Mouse (Mus musculus) myocyte (in vitro differentiated cells): ENCODE results near the gene Insm2.

ENCODE experiments used
- E2F4 ChIP-seq: IDR thresholded peaks from one replicate; pipeline ENCODE4 v1.6.1; 2011; ENCODE audit warnings: mild to moderate bottlenecking, control low read depth, moderate library complexity; ENCODE audit not compliant: insufficient read depth
- MAX ChIP-seq: IDR thresholded peaks from one replicate; pipeline ENCODE4 v1.6.1; 2011; ENCODE audit warnings: low read depth, mild to moderate bottlenecking, control low read depth
- POLR2A ChIP-seq: IDR thresholded peaks from one replicate; pipeline ENCODE4 v1.6.1; 2011; ENCODE audit warnings: low read depth, mild to moderate bottlenecking, control low read depth, moderate library complexity; ENCODE audit not compliant: insufficient read length
- SRF ChIP-seq: IDR thresholded peaks from one replicate; pipeline ENCODE4 v1.6.1; 2011; ENCODE audit warnings: low read depth; ENCODE audit not compliant: control insufficient read depth, insufficient read length
- TCF12 ChIP-seq: IDR thresholded peaks from one replicate; pipeline ENCODE4 v1.6.1; 2011; ENCODE audit warnings: mild to moderate bottlenecking, control low read depth; ENCODE audit not compliant: poor library complexity, insufficient read depth, severe bottlenecking
- USF1 ChIP-seq: IDR thresholded peaks from one replicate; pipeline ENCODE4 v1.6.1; 2011; ENCODE audit warnings: low read depth, mild to moderate bottlenecking, control low read depth, moderate library complexity

DNA sequence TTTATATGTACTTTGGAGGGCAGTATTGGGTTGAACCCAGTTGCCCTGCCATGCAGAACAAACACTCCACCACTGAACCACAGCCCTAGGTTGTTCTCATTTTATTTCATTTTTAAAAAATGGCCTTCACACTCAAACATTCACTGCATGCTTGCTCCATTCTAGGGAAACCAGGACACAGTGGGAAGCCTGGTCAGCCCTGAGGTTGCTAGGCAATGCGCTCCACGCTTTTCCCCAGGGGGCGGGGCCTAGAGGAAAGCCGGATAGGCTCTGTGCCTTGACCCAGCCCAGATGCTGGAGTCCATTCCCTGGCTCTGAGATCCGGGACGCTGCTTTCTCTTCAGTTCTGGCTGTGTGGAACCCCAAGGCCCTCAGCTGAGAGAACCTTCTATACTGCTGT lies 25.4 kb upstream of the Insm2 start:
- TF ChIP-seq POLR2A (no peak), SRF (no peak), USF1 (no peak), TCF12 (no peak), MAX (no peak), E2F4 (no peak)
